Mouse (Mus musculus) c-Kit-positive CD71-positive TER-119-negative erythroid progenitor cells, embryonic 14.5 days (primary cell): ENCODE measurements around the gene Kdm2a.
A peak's percentile ranks its signal among the peaks of the same experiment; 100 is the strongest.

Experiments
- DNase-seq: peaks from one replicate; pipeline ENCODE4 v3.0.0-alpha.2; 2013; ENCODE audit warnings: low read depth

The Kdm2a gene

DNA sequence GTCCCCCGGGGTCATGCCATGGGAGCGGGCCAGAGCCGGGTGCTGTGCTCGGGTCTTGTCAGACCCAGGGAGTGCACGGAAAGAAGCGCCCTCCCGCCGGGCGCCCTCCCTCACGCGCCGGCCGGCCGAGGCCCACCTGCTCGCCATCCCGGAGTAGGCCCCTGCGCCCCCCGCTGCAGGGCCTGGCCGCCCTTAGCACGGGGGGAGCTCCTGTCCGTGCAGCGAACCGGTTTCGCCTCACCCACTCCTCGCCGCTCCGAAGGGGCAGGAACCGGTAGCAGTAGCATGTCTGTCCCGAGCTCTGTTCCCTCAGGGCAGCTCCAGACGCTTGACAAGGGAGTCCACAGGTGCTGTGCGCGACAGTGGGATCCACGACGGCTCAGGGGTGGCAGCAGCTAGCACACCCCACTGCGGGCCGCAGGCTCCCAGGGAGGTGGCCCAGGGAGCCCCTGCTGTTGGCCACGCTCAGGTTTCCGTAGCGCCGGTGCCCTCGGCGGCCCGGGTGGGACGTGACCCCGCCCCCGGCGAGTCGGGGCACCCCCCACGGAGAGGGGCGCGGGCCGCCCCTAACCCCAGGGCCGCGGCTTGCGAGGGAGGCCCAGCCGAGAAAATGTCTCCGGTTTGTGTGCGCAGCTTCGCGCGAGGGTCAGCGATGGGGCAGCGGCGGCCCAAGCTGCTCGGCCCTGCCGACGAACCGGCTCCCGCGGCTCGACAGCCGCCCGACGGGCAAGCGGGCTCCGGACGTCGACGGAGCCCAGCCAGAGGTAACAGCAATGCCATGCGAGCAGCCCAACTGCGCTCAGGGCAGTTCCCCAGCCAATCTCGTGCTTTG, at the start of gene Kdm2a:
Gene Kdm2a, minus strand, starts transcription at position 488 of the 832 bp plus-strand sequence.
- no peak for DNase-seq

DNA sequence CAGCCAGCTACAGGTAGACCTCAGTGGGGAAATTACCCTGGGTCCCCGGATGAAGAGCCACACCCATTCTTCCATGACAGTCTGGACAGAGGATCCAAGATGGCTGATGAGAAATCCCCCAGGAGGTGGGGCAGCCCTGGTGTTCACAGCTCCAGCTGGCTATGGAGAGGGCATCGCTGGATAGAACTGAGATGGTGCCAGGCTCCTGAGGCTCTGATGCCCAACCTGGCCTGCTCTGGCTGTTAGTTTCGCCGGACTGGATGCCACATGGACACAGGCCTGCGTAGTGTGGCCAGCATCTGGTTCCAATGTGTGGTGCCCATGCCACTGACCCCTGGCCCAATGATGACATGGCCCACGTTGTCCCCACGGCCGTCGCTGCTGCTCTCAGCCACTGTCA, 49.4 kb upstream of the Kdm2a start:
- DNase-seq, result no peak

DNA sequence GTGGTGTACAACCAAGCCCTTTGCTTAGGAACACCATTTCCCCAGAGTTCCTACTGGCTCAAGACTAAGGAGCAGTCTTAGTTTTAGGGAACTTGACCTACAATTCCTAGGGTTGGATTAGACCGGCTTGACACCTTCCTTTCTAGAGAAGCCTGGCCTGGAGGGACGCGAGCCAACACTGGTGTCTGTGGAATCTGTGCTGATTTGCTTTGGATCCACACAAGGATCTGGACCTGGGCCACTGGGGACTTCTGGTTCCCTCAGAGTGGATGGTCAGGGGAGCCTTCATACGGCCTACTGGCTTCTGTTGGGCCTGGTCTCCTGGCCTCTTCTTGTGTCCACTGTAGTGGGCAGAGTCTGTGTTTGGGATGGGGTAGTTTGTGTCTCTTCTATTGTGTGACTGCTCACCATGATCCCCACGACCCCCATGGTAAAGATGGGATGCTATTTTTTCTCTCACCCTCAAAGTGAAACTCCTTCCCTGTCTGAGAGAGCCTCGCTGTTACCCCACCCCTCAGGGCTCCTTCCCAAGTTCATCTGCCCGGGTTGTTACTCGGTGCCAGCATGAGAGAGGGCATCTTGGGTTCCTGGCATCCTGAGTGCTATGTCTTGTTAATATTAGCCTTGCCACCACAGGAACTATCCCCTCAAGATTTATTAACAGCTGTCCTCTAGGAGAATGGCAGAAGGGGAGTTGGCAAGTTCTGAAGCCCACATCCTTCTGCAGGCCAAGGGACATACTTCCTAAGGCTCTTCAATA, 48.8 kb upstream of the Kdm2a start:
- DNase-seq, result no peak

DNA sequence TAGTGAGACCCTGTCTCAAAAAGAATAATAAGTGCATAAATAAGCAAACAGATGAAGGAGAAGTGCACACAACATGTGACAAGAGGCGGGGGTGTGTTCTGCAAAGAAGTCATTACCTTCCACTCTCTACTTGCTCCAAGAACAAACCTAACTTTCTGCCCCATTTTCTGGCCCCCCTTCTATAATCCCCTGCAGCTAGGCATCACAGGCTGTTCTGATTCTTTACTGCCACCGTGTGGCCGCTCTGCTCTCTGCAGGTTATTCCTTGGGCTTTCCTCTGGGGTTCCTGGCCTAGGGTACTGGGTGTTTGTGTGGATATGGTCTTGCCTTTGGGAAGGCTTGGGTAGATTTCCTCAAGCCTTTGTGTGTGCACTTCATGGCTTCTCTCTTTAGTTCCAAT, 44.3 kb upstream of the Kdm2a start:
- peak; percentile 40 for DNase-seq

DNA sequence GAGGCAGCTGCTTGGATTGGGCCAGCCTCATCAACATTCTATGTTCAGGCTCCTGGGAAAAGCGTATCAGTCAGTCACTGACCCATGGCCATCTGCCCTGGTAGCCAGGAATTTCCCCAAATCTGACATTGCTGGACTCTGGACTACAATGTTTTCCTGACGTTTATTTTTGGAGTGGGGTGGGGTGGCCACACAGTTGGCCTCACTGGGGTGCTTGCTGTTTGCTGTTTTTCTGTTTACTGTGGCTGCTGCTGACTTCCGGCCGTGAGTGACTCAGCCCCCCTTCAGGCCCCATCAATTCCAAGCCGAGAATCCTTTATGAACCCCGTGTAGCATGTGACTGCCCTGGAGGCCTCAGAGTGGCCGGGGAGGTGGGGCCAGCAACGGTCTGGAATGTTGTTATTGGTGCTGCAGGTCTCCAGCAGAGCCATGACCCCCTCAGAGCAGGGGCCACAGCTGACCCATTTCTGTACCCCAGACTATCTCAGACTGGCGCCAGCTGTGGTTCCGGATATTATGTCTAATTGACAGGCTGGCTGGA, 43.6 kb upstream of the Kdm2a start:
- DNase-seq, result no peak

DNA sequence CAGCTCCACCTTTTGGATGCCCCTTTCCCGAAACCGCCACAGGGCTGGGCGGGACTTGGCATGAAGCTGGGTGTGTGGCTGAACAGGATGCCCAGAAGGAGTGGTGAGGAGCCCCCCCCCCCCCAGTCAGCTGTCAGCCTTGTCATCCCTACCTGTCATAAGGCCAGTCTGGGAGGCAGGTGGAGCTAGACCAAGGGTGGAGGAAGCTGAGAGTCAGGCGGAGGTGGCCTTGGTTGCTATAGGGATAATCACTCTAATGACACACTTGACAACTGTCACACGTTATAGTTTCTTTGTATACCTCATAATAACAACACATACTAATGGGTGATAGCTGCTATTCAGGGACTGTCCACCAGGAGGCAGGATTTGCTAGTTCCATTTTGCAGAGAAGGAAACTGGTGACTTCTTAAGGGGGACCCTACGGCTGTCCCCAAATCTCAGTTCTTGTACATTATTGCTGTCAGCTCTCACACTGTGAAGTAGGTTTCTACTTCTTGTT, 43.1 kb upstream of the Kdm2a start:
- peak; percentile 50 for DNase-seq

DNA sequence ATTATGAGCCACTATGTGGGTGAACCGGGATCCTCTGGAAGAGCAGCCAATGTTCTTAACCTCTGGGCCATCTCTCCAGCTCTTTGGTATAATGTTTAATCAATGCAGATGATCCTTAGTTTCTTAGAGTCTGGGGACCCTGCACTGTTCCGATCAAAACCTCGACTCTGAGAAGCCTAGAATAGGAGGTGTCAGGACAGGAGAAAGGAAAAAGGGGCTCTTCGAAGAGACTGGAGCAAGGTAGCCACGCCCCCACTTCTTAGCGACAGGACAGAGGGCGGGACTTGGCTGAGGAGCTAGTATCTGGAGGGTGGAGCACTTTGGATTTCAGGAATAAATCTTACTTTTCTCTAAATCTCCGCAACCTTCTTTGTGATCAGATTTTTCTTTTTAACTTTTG, 42.1 kb upstream of the Kdm2a start:
- no peak for DNase-seq

DNA sequence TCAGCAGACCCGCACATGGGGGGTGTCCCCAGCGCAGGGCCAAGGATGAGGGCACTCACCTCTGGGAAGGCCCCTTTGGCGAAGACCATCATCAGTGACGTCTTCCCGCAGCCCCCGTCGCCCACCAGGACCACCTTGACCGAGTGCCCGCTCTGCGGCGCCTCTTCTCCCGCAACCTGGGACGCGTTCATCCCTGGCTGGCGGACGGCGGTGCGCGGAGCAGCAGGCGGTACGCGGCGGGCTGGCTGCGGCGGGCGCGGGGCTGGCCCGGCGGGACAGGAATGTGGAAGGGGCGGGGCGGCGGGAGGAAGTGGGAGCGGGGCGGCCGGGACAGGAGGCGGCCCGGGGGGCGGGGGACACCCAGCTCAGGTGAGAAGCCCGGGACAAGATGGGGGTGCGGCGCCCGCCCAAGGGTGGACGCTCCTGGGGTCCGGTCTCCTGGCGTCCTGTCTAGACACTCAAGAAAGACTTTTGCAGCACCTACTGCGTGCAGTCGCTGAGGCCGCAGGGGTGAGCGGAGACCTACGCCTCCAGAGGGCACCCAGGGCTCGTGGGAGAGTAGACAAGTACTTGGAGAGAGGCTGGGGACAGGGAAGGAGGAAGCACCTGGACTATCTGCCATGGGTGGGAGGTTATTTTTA, 41.2 kb upstream of the Kdm2a start, which contains the start of gene Rhod:
Gene Rhod, minus strand, starts transcription at position 272 of the 641 bp plus-strand sequence.
- no peak for DNase-seq

DNA sequence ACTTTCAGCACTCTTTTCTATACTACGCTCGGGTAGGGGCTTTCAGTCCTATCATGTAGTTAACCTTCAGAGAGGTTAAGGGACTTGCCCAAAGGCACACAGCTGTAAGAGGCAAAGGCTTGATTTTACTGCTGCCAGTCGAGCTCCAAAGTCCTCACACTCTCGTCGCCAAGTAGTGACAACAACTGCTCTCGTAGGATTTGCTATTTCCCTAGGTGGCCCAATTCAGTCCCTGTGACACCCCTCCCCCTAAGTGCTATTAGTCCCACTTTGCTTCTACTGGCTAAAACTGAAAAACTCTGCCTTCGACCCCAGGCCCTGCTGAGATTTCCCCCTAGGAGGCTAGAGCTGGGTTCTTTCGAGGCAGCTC, 40.7 kb upstream of the Kdm2a start:
- no peak for DNase-seq

DNA sequence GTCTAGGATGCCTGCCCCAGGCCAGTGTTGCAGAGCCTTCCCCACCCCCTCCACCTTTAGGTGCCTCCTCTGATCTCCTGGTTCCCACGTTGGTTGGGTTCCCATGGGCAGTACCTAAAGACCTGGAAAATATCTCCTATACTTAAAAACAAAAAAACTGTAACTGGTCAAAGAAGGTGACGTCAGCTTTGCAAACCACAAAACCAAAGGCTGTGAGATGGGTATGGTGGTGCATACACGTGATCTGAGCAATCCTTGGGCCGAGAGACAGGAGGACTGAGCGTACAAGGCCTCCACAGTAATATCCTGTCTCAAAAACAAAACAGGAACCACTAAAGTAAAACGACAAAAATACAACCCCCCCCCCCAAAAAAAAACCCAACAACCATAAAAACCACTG, 39.8 kb upstream of the Kdm2a start:
- DNase-seq, result no peak

DNA sequence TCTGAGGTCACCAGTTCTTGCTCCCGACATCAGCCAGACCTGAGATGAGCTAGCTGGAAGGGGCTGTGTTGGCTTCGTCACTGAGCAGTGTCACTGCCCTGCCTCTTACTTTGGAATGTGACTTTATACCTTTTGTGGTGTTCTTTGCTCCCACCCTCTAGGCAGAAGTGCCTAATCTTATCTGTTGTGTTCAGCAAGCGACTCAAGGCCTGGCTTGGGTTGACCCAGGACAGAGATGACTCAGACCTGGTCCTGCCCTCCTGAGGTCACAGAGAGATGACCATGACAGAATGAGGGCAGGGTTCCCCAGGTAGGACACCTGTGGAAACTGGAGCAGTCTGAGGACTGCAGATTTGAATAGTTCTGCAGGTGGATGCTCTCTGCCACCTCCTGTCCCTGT, 38.2 kb upstream of the Kdm2a start:
- no peak for DNase-seq

DNA sequence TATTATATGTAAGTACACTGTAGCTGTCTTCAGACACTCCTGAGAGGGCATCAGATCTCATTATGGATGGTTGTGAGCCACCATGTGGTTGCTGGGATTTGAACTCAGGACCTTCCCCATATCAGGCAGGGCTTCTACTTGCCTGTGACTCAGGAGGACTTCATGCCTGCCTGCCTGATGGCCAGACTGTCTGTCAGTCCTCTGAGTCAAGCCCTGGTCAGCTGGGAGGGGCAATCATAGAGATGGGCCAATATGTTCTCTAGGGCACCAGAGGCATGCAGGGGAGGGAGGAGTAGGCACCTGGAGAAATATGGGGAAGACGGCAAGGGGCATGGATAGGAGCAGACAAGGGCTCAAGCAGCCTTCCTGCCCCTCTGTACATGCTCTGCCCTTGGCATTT, 36.9 kb upstream of the Kdm2a start:
- no peak for DNase-seq

DNA sequence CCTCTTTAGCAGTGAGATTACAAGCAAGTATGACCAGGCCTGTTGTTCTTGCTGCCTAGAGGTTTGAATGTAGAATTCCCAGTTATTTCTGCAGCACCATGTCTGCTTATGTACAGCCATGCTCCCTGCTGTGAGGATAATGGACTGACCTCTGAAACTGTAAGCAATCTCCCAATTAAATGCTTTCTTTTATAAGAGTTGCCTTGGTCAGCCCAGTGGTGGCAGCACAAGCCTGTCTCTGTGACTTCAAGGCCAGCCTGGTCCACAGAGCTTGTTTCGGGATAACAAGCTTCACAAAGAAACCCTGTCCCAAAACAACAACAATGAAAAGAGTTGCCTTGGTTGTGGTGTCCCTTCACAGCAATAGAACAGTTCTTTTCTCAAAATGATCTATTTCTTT, 35.7 kb upstream of the Kdm2a start:
- DNase-seq, result no peak

DNA sequence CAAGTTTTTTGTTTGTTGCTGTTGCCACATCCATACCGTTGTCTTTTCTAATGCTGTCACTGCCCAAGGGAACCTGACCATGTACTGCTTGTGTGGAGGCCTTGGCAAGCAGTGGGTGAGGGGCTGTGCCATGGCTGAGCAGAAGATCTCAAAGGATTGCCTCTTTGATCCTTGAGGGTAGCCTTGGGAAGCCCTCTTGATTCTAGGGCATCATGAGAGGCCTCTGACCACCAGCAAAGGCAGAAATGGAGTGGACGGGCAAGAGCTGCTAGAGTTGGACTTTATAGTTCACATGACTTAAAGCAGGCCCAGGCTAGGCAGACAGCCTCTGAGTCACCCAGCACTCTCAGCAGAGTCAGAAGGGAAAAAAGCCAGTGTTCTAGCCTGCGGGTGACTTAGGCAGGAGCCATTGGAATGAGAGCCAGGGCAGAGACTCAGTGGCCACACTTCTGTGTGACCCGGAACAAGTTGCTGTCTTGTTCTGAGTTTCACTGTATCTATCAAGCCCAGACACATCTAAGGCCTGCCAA, 32.1 kb upstream of the Kdm2a start:
- DNase-seq, result no peak

DNA sequence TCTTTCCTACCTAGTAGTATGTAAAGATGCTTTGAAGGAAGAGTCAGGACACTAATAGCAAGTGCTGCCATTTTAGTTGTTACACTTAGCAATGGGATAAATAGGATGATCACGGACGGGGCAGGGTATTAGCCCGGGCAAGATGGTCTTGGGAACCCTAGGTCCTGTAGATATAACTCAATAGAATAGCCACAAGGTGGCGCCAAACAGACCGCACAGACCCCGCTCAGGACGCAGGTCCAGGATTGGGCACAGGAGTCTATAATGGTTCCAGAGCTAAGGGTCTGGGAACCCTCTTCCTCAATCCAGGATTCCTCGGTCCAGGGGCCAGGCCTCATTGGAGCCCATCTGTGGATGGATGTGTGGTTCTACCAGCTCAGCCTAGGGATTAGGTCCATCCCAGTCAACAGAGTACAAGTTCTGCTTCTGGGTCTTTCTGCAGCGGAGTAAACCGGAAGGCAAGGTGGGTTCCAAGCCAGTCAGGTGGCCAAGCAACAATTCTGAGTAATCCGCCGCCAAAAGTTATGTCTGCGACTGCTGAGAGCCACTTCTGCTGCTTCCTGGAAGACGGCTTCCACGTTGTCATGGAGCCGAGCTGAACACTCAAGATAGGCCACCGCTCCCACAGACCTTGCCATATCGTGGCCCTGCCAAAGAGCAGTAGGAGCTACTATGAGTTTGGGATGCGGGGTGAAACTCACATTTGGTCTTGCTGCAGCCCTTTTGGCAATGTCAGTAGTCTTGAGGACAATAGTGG, 27.7 kb upstream of the Kdm2a start:
- peak; percentile 31 for DNase-seq

DNA sequence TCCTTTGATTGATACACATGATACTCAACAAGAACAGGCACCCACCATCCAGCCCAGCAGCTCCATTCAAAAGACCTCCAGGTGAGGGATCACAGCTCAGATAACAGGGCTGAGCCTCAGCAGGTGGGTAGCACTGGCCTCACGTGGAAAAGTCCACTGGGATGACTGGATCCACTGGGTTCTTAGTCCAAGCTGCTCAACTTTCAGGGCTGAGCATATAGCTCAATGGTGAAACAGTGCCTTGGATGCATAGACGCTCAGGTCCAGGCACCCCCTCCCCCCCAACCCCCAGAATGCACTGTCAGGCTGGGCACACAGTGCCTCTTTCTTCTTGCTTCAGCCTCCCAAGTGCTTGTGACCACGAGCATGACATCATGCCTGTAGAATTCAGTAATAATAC, 24.9 kb upstream of the Kdm2a start:
- no peak for DNase-seq

DNA sequence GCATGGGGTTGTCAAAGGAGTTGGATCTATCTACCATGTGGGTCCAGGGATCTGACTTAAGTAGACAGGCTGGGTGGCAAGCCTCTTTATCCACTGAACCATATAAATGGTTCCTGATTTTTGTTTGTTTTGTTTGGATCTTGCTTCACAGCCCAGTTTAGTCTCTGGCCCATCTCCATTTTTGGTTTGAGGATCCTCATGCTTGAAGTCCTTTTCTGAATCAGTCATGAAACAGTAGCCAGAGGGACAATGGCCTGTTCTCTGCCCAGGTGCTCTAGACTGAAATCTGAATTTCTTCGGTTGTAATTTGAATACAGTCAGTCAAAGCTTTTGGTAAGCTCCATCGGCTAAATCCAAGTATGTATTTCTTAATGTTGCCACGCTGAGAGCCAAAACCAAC, 24.5 kb upstream of the Kdm2a start:
- DNase-seq, result no peak

DNA sequence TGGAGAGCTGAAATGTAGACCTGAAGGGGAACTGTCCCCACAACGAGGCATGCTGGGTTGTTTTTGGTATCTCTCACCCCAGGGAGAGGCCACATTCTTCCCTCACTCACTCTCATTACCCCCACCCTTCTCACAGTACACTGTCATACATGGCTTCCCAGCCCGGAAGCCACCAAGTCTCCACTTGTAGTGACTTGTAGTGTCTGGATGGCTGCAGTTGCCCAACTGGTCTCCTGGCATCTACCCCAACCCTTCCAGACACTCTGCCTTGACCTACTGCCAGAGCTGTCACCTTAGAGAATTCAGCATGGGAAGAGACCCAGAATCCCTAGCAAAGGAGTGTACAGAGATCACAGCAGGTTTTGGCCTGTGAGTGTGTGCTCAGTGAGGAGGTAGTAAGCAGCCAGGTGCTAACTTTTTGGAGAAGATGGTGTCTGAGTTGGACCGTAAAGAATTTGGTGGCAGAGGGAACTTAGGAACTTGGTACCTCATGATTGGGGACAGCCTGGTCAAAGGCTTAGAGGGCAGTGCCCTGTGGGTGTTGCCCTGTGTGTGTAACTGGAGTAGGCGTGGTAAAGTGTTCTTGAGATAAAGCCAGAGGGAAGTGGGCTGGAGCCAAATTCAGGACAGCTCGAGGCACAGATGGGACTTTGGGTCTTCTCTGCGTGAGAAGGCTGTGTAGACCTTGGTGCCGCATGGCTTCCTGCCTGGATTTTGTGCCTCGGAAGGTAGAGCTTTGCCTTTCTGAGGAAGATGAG, 22.2 kb upstream of the Kdm2a start:
- no peak for DNase-seq

DNA sequence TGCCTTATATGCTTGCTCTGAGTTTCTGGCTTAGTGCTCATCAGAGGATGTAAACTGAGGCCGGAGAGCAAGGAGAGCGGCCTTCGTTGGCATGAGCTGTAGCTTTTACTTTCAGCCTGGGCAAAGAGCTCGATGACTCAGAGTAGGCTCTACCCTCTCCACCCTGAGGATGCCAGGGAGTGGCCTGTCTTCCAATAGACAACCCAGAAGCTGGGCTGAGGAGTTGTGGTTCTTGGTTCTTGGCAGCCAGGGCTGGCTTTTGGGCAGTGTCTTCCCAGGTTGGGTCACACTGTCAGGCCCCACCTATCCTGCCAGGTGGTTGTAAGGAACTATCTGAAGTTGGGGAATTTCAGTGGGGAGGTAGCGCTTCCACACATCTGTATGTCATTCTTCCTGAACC, 21.6 kb upstream of the Kdm2a start:
- DNase-seq, result no peak

DNA sequence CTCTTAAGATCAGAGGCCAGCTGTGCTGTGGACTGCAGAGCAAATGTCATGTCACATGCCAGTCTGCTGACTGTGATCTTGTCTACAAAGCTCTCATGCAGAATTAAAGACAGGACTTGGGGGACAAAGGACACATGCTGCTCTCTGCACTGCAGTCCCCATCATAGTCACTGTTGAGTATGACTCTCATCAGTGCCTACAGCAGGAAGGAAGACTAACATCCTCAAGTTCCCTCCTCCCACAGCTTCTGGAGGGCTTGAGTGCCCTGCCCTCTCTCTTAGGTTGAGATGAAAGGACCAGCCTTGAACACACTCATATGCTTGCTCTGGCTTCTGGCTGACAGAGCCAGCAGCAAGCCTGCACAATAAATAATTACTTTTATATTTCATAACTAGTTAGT, 19.6 kb upstream of the Kdm2a start:
- no peak for DNase-seq

DNA sequence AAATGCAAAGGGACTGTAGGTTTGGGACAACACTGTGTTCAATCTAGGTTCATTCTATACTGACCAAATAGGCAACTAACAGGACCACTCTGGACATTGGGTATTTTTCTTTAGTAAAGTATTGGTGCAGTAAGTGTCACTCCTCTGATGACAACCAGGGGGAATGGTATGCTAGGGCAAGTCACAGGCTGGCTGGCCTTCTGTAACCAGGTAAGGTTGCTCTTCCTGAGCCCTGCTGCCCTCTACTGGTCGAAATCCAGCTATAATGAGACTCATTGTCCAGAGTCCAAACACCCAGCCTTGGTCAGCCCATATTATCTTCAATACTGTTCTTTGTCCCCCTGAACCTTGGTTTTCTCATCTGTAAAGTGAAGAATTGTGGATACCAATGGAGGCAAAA, 19.1 kb upstream of the Kdm2a start:
- no peak for DNase-seq
